Mouse (Mus musculus) Patski (cell line): ENCODE results near the gene Tprg. TPM values are rescaled to one million over a fixed set of nuclear protein-coding genes. Genes with fewer than 3 reads are reported as not detected.

Experiments used
- ATAC-seq: fragments of 100-300 bp; one replicate; pipeline ENCODE4 v1.8.0; 2021
- CTCF ChIA-PET: fragments of 350-600 bp; sonication (Branson Sonifier 250); formaldehyde crosslinking; loops from one replicate; lab custom pipeline; 2022; ENCODE audit warnings: inconsistent platforms; lab: Charles Lee
- POLR2A ChIA-PET: fragments of 350-600 bp; sonication (Branson Sonifier 250); formaldehyde crosslinking; loops from one replicate; lab custom pipeline; 2022; ENCODE audit warnings: antibody characterized with exemption, inconsistent platforms; lab: Charles Lee
- DNase-seq: peaks from one replicate; pipeline ENCODE4 v3.0.0-alpha.2; 2011; ENCODE audit warnings: low read depth, low spot score
- H3K27me3 ChIP-seq: fragments of 371-371 bp; one replicate; pipeline ENCODE4 v1.5.1; 2021
- CTCF ChIP-seq: fragments of 100-300 bp; IDR thresholded peaks from one replicate; pipeline ENCODE4 v1.5.1; 2021
- in situ Hi-C: fragments of 300-500 bp; cut with MboI; formaldehyde crosslinking; loops from 3 replicates; pipeline ENCODE4 v1.11.1; 2018; ENCODE audit warnings: low pct_unique_long_range_greater_than_20kb, mixed read lengths
- polyA plus RNA-seq: library from polyadenylated mRNA; unstranded; gene quantifications from one replicate; pipeline ENCODE4 v1.2.3, GENCODE M21; 2021

The Tprg gene
- polyA plus RNA-seq, 1 experiment from 2014 or later: 0.10 TPM

GRCm38 (mm10) chr16:25325631-25326238 lies 39.1 kb downstream of the Tprg start:
- ATAC-seq: no peak
- CTCF ChIA-PET: no interaction called here
- H3K27me3 ChIP-seq: peaks cover 37% of the 10 kb centered on the region
- in situ Hi-C loops: no loop called here
- POLR2A ChIA-PET: no interaction called here
- no peak for DNase-seq
- TF ChIP-seq CTCF: no peak

DNA sequence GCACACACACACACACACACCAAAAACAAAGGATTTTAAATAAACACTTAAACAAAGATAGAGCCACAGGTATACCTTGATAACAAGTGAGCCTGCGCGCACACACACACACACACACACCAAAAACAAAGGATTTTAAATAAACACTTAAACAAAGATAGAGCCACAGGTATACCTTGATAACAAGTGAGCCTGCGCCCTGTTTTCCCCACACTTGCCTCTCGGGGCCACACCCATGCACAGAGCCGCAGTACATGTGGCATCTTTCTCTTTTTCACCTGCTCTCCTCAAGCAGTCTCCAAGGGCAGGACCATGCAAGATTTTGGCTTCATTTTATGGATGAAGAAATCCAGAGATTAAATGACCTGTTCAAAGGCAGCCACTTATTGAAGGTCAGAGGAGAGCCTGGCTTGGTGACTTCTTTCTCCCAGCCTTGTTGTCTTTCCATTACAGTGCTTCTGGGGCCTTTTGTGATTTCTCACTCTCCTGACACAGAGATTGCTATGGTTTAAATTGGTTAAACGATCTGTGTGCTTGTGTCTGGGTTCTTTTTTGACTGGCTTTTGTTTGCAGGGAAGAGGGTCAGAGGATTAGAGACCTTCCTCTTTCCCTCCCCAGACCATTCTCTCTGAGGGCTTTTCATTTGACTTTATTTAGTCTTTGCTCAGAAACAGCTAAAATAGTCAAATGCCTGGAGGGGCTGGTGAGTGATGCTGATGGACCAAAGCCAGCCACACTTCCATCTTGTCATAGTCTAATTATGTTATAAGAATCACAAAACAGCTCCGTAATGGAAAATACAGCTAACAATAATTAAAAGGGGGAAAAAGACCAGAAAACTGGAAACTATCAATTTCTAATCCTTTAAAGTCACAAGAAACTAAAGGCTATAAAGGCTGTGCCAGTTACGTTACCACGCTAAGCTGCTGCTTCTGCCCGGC lies 46.9 kb downstream of the Tprg start:
- CTCF ChIA-PET: interaction anchor here (1.4 kb wide), 1 partner anchor 9 kb away, joined by 5 read pairs; no protein-coding TSS in a partner anchor

GRCm38 (mm10) chr16:25335058-25335703 lies 48.6 kb downstream of the Tprg start:
- in situ Hi-C loops: no loop called here
- CTCF ChIA-PET: interaction anchor here (0.7 to 1.5 kb wide), 4 partner anchors 11 to 73 kb away, joined by 3 to 5 read pairs (median 4); no protein-coding TSS in a partner anchor
- DNase-seq: no peak
- peaks cover 34% of the 10 kb centered on the region for H3K27me3 ChIP-seq
- TF ChIP-seq CTCF: no peak
- POLR2A ChIA-PET: interaction anchor here (0.6 kb wide), 1 partner anchor 420 kb away, joined by 6 read pairs; no protein-coding TSS in a partner anchor
- no peak for ATAC-seq

More for the DNA sequence above, 46.9 kb downstream of the Tprg start:
- peaks cover 25% of the 10 kb centered on the region for H3K27me3 ChIP-seq
- ATAC-seq: no peak
- POLR2A ChIA-PET: no interaction called here
- no peak for DNase-seq
- in situ Hi-C loops: no loop called here
- no peak for TF ChIP-seq CTCF

- in situ Hi-C loops: loop anchor here (10.0 kb wide), 1 partner anchor 1365 kb away; the partner anchor contains the start of genes Bcl6 and Gm37419
- CTCF ChIA-PET: interaction anchor here (0.7 to 1.2 kb wide), 2 partner anchors 10 kb away, joined by 5 read pairs; no protein-coding TSS in a partner anchor
- ATAC-seq: no peak
- POLR2A ChIA-PET: no interaction called here
- DNase-seq: no peak
- TF ChIP-seq CTCF: peak; percentile 90
- no peaks in the 10 kb centered on the region for H3K27me3 ChIP-seq
Observed at GRCm38 (mm10) chr16:25349626-25350025, 63.0 kb downstream of the Tprg start.

DNA sequence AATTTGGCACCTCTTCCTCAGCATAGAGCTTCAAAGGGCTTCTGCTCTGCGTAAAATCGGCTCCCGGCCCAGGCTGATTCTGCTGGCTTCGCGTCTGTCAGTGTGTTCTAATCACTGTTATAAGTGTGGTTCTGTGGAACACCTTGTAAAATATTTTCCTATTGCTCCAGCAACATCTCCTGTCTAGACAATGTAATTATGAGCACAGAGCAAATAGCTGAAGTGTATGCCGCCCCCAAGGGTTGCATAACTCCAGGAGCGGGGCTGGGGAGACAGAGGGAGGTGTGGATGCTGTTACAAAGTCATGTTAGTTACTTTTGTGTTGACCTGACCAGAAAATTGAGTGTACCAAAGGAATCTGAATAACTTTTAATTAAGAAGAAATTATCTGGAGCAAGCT lies 81.2 kb downstream of the Tprg start:
- no peaks in the 10 kb centered on the region for H3K27me3 ChIP-seq
- no peak for DNase-seq
- POLR2A ChIA-PET: no interaction called here
- ATAC-seq: no peak
- in situ Hi-C loops: no loop called here
- CTCF ChIA-PET: interaction anchor here (1.0 to 1.5 kb wide), 3 partner anchors 9 to 10 kb away, joined by 3 to 4 read pairs (median 3); no protein-coding TSS in a partner anchor
- no peak for TF ChIP-seq CTCF

- in situ Hi-C loops: loop anchor here (10.0 kb wide), 1 partner anchor 835 kb away; no protein-coding TSS in a partner anchor
- DNase-seq (no peak), ATAC-seq (no peak)
- no peaks in the 10 kb centered on the region for H3K27me3 ChIP-seq
- ChIA-PET CTCF (no interaction called here), POLR2A (no interaction called here)
- no peak for TF ChIP-seq CTCF
Observed at GRCm38 (mm10) chr16:25369984-25370412, 83.4 kb downstream of the Tprg start.

DNA sequence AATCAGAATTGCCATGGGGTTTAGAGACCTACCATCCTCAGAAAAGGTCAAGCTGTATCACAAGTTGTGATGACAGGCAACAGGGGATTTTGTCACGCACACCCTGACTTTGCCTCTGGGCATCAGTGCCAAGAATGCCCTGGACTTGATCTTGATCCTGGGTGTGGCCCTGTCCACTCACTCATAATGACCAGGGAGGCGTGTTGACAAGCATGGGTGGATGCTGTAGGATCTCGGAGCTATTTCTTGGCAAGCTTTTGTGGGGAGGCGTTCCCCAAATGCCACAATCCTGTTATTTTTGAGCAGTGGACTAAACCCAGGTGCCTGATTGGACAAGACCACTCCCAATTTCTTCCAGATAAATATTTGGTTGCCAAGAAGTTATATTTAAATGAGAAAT lies 87.5 kb downstream of the Tprg start:
- ChIA-PET POLR2A (no interaction called here), CTCF (interaction anchor here (1.1 kb wide), 1 partner anchor 577 kb away, joined by 3 read pairs; no protein-coding TSS in a partner anchor)
- in situ Hi-C loops: loop anchor here (10.0 kb wide), 1 partner anchor 831 kb away; no protein-coding TSS in a partner anchor
- H3K27me3 ChIP-seq: no peaks in the 10 kb centered on the region
- no peak for DNase-seq
- ATAC-seq: no peak
- no peak for TF ChIP-seq CTCF

DNA sequence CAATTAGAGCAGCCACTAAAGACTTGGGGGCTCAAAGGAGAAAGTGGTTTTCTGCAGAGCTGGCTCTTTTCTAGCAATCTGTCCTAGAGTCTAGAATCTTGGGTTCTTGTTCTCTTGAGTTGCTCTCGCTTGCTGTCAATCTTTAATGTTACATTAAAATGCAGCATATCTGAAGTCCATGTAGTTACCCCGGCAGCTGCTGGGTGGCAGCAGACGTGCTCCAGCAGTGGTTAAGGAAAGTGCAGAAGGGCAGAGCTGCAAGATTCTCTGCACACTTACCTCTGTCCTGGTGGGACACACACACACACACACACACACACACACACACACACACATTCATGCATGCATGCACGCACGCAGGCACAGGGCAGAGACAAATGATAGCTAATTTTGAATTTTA lies 88.2 kb downstream of the Tprg start:
- H3K27me3 ChIP-seq: no peaks in the 10 kb centered on the region
- ATAC-seq (no peak), DNase-seq (no peak)
- in situ Hi-C loops: loop anchor here (5.0 to 10.0 kb wide), 2 partner anchors 578 to 830 kb away; no protein-coding TSS in a partner anchor
- CTCF ChIA-PET: interaction anchor here (0.7 to 1.0 kb wide), 2 partner anchors 158 to 315 kb away, joined by 3 read pairs; no protein-coding TSS in a partner anchor
- POLR2A ChIA-PET: interaction anchor here (0.6 kb wide), 1 partner anchor 647 kb away, joined by 3 read pairs; no protein-coding TSS in a partner anchor
- peak; percentile 70 for TF ChIP-seq CTCF

DNA sequence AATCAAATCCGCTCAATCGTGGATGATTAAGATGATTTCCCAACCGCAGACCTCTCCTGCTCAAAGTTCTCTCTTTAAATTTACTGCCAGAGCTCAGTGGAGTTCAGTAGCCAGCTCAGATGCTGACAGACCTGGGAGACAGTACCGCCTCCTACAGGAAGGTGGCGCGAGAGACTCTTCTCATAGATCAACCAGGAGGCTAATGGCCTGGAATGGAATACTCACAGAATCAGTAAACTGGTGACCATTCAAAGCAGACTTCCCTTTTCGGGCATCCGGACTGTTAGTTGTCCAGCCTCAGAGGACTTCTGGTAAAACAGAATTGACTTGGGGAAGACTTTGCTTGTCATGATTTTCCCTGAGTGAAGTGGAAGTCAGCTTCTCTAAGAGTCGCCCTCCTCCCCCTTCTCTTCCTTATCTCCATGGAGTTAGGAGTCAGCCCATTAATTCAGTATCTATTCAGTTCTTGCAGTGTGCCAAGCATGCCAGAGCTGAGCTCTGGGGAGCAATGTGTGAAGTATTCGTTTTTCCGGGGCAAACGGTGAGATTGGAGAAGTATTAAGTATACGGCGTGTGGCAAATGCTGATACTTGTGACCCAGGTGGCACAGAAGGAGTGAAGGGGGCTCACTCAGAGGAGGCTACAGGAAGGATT lies 90.2 kb downstream of the Tprg start:
- ATAC-seq: peak; percentile 76
- ChIA-PET POLR2A (no interaction called here), CTCF (interaction anchor here (0.7 to 2.4 kb wide), 14 partner anchors 9 to 588 kb away, joined by 3 to 9 read pairs (median 3); no protein-coding TSS in a partner anchor)
- peak; percentile 34 for DNase-seq
- no peaks in the 10 kb centered on the region for H3K27me3 ChIP-seq
- TF ChIP-seq CTCF: peak; percentile 92
- in situ Hi-C loops: loop anchor here (5.0 to 10.0 kb wide), 2 partner anchors 575 to 828 kb away; no protein-coding TSS in a partner anchor
